Mouse (Mus musculus): ENCODE measurements at regions not wholly inside any gene's neighbourhood (a gene's known extent, or its start where the extent isn't known, plus 50 kb on each side); places are given as distances from the start of the nearest gene placed in this dataset.

DNA sequence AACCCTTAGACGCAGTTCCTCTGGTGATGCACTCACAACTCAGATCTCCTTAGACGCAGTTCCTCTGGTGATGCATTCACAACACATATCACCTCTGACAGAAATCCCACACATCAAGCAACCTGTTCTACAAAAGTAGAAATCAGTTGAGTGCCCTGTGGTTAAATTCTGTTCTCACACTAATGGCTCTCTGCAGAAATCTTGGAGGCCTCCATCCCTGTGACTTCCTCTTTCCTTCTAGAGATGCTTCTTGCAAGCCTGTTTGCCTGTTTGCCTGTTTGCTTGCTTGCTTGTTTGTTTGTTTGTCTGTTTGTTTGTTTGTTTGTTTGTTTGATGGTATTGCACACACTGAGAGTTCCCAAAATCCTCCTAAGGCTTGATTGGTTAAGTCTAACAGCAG, 175.2 kb downstream of the Kdr start:
- H3K27ac ChIP-seq (replicated peaks): no peak overlapping the region
- H3K4me1 ChIP-seq: peaks cover 19% of the 10 kb centered on the region
- H3K9me3 ChIP-seq: peaks cover 6% of the 10 kb centered on the region; the same call in 1 of the 2 replicates
- H3K4me2 ChIP-seq: no peak overlapping the region
- no peaks in the 10 kb centered on the region for H3K36me3 ChIP-seq
- H3K27me3 ChIP-seq (replicated peaks): no peaks in the 10 kb centered on the region
- ATAC-seq (ENCODE audit: extremely low read depth, insufficient number of reproducible peaks, low FRiP score, low TSS enrichment): no peak
- no peak overlapping the region for H3K4me3 ChIP-seq
- no peak overlapping the region for H3K9ac ChIP-seq
- whole genome bisulfite sequencing: 91% methylated on average over 2 of the region's 2 CpGs

DNA sequence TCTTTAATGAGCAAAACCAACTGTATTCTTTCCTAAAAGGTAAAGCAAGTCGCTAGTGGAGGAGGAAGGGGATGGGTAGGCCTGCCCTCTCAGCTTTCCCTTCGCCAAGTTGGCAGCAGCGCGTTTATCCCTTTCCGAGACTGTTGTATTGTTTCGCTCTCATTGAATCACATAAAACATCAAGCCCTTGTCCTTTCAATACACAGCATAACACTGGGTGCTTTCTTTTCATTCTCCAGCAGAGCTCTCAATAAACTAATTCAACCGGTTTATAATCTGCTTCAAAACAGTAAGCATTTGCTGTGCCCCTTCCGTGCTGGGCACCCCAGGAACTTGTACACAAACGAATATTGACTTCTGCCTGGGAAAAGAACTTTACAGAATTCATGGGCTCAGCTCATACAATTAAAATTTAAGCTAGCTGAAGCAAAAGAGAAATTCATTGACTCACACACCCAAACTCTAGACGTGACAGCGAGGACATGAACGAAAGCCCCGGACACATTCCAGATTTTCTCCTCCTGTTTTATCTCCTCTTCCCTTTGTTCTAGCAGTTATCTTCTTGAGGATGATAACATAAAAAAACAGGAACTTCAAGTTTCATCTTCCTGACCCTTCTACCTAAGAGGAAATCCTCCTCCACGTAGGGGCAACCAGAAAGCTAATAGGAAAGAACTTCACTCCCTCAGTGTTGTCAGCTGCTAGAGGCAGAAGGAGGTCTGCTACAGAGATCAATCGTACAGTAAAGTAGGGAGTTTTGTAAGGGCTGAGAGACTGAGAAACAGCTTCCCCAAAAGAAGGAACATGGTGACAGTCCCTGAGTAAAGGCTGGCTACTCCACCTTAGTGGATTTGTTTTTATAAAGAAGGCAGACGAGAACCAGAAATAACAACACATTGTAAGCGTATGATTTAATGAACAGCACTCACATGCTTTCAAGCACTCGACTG, 177.9 kb downstream of the Kdr start:
- H3K27ac ChIP-seq (replicated peaks): peak overlapping the region; percentile 34; the same call in 1 of the 2 replicates
- WGBS: 51% methylated on average over 18 of the region's 18 CpGs
- ATAC-seq (ENCODE audit: extremely low read depth, insufficient number of reproducible peaks, low FRiP score, low TSS enrichment): no peak

DNA sequence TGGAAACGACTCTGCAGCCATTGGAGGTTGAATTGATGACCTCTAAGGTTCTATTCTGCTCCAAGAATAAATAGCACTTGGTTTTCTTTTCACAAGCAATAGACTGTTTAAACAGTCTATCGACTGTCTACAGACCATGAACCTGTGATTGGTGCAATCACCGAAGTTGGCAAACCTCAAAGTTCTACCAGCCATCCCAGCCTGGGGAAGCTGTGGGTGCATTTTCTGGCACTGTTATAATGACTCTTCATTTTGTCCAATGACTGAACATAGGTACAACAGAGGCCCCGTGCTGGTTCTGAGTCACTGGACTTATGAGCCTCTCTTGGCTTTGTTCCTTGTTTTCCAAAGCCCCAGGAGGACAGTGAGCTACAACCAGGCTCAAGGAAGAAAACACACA, 178.6 kb downstream of the Kdr start:
- no peak for ATAC-seq (ENCODE audit: extremely low read depth, insufficient number of reproducible peaks, low FRiP score, low TSS enrichment)
- Histone ChIP-seq H3K9me3 (no peaks in the 10 kb centered on the region), H3K4me3 (no peak overlapping the region), H3K27ac (replicated peaks) (no peak overlapping the region), H3K9ac (no peak overlapping the region), H3K27me3 (replicated peaks) (no peaks in the 10 kb centered on the region), H3K36me3 (no peaks in the 10 kb centered on the region), H3K4me2 (no peak overlapping the region), H3K4me1 (peaks cover 15% of the 10 kb centered on the region)
- WGBS: 75% methylated on average over 4 of the region's 4 CpGs

More for the DNA sequence above, 177.9 kb downstream of the Kdr start:
- Histone ChIP-seq H3K9me3 (peaks cover 4% of the 10 kb centered on the region; the same call in 1 of the 2 replicates), H3K4me3 (no peak overlapping the region), H3K4me2 (no peak overlapping the region), H3K36me3 (no peaks in the 10 kb centered on the region), H3K4me1 (peaks cover 15% of the 10 kb centered on the region), H3K27me3 (replicated peaks) (no peaks in the 10 kb centered on the region), H3K9ac (no peak overlapping the region)

DNA sequence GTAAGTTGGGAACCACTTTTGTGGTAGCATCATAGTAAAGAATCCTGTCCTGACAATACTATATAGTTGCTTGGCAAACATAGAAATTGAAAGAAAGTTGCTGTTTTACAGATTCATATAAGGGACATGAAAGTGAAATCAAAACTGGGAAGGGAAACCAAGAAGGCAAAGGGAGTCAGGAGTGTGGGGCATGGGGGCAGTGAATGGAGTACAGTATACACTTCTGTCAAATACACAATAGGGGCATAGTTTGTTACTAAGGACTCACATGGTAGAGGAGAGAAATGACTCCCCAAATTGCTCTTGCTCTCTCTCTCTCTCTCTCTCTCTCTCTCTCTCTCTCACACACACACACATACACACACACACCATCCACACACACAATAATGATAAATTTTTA, 185.1 kb downstream of the Kdr start:
- H3K27ac ChIP-seq (replicated peaks): no peak overlapping the region
- no peak overlapping the region for H3K4me3 ChIP-seq
- ATAC-seq (ENCODE audit: extremely low read depth, insufficient number of reproducible peaks, low FRiP score, low TSS enrichment): no peak
- H3K9me3 ChIP-seq: no peaks in the 10 kb centered on the region
- no peaks in the 10 kb centered on the region for H3K27me3 ChIP-seq (replicated peaks)
- no peak overlapping the region for H3K4me2 ChIP-seq
- no peaks in the 10 kb centered on the region for H3K36me3 ChIP-seq
- no peaks in the 10 kb centered on the region for H3K4me1 ChIP-seq
- H3K9ac ChIP-seq: no peak overlapping the region

DNA sequence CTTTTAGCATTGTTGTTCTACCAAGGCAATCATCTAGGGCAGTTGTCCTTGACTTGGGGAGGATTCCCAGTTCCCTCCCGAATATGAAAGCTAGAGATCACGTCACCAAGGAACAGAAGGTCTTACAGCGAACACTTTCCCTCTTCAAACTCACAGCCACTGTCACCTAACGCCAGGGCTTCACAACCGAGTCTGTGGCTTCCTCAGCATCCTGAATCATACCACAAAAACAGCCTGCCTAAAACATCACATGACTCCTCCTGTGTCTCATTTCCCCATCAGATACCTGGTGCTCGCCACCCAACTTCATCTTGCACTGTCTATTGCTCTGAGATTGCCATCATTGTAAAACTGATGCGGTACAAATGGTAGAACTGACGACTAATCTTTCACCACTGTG, 186.5 kb downstream of the Kdr start:
- 83% methylated on average over 8 of the region's 8 CpGs for WGBS
- no peaks in the 10 kb centered on the region for H3K36me3 ChIP-seq
- no peak overlapping the region for H3K27ac ChIP-seq (replicated peaks)
- H3K9me3 ChIP-seq: no peaks in the 10 kb centered on the region
- H3K4me2 ChIP-seq: no peak overlapping the region
- no peak overlapping the region for H3K4me3 ChIP-seq
- H3K27me3 ChIP-seq (replicated peaks): no peaks in the 10 kb centered on the region
- no peak for ATAC-seq (ENCODE audit: extremely low read depth, insufficient number of reproducible peaks, low FRiP score, low TSS enrichment)
- no peaks in the 10 kb centered on the region for H3K4me1 ChIP-seq
- no peak overlapping the region for H3K9ac ChIP-seq

DNA sequence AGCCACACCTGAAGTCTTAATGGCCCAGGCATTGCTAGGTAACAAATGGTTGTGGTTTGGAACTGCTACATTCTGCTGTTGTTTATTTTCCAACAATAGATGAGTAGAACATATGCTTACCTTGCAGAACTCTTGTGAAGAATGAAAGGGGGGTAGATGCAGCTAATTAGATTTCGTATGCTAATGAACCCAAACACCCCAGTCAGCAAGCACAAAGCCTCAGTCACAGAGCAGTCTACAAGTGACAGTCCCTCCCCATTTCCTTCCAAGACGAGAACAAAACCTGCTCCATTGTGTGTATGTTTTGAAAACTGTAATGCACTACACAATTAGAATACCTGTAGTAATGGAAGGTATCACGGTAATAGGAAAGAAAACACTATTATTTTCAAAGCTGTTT, 190.2 kb downstream of the Kdr start:
- Histone ChIP-seq H3K36me3 (no peaks in the 10 kb centered on the region), H3K4me3 (no peak overlapping the region), H3K4me2 (no peak overlapping the region), H3K27me3 (replicated peaks) (no peaks in the 10 kb centered on the region), H3K4me1 (no peaks in the 10 kb centered on the region), H3K9ac (no peak overlapping the region), H3K27ac (replicated peaks) (no peak overlapping the region), H3K9me3 (no peaks in the 10 kb centered on the region)
- 68% methylated on average over 3 of the region's 3 CpGs for WGBS
- ATAC-seq (ENCODE audit: extremely low read depth, insufficient number of reproducible peaks, low FRiP score, low TSS enrichment): no peak

DNA sequence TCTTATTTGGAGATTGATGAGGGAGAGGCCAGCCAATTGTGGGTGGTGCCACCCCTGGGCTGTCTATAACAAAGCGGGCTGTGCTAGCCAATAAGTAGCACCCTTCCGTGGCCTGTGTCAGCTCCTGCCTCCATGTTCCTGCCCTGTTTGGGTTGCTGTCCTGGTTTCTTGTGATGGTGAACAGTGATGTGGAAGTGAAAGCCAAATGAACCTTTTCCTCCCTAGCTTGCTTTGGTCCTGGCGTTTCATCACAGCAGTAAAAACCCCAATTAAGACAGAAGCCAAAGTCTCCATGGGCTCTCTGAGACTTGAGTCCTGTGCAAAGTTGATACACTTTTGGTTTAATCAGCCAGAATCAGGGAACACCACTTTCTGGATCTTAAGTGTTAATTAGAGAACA, 192.1 kb downstream of the Kdr start:
- H3K27ac ChIP-seq (replicated peaks): no peak overlapping the region
- no peak for ATAC-seq (ENCODE audit: extremely low read depth, insufficient number of reproducible peaks, low FRiP score, low TSS enrichment)
- H3K9me3 ChIP-seq: no peaks in the 10 kb centered on the region
- H3K4me1 ChIP-seq: no peaks in the 10 kb centered on the region
- WGBS: 92% methylated on average over 3 of the region's 3 CpGs
- H3K36me3 ChIP-seq: no peaks in the 10 kb centered on the region
- H3K4me3 ChIP-seq: no peak overlapping the region
- no peaks in the 10 kb centered on the region for H3K27me3 ChIP-seq (replicated peaks)
- no peak overlapping the region for H3K9ac ChIP-seq
- H3K4me2 ChIP-seq: no peak overlapping the region

DNA sequence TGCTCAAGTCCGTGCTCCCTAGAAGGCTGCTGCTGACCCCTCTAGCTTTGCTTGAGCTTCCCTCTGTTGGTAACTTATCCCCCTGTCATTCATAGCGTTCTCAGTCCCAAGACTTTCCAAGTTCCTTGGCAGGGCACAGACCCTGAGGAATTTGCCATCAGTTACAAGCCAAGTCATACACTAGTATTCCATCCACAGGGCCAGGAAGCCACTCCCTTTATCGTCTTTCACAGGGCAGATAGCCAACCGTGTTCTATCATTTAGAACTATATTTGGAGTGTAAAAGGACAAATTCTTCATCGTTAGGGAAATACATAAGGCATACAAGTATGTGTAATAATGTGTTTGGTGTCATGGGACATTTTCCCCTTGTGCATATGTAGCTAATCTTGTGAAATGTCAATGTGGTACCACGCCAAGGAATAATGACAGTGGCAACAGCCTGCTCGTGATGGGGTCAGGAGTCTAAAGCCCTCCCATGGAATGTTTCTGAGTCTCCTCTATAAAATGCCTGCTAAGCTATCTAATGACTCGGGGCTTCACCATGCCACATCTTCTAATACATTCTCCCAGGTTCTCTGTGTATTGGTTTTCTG, 193.2 kb downstream of the Kdr start:
- Histone ChIP-seq H3K4me2 (no peak overlapping the region), H3K36me3 (no peaks in the 10 kb centered on the region), H3K9ac (no peak overlapping the region), H3K4me1 (no peaks in the 10 kb centered on the region), H3K27me3 (replicated peaks) (no peaks in the 10 kb centered on the region), H3K4me3 (no peak overlapping the region), H3K27ac (replicated peaks) (no peak overlapping the region), H3K9me3 (no peaks in the 10 kb centered on the region)
- no peak for ATAC-seq (ENCODE audit: extremely low read depth, insufficient number of reproducible peaks, low FRiP score, low TSS enrichment)
- whole genome bisulfite sequencing: 54% methylated on average over 8 of the region's 8 CpGs

DNA sequence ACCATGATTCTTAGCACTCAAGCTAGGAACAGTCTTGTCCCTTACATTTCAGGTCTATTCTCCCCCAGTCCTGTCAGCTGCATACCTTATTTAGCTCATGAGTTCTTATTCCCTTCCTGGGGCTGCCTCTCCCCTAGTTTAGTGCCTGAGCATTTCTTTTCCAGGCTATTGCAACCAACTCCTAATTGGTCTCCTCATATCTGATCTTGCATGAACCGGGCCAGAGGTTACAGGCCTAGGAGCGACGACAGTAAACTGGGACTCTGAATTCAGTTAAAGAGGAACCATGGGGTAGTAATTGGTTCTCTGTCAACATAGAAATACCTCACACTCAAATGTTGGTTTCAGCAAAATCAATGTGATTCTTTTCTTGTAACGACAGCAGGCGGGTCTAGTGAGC, 195.9 kb downstream of the Kit start:
- 72% methylated on average over 5 of the region's 5 CpGs for WGBS
- Histone ChIP-seq H3K27me3 (replicated peaks) (peaks cover 37% of the 10 kb centered on the region), H3K4me2 (no peak overlapping the region), H3K36me3 (no peaks in the 10 kb centered on the region), H3K4me1 (no peaks in the 10 kb centered on the region), H3K27ac (replicated peaks) (no peak overlapping the region), H3K9ac (no peak overlapping the region), H3K9me3 (no peaks in the 10 kb centered on the region; the same call in 1 of the 2 replicates), H3K4me3 (no peak overlapping the region)
- ATAC-seq (ENCODE audit: extremely low read depth, insufficient number of reproducible peaks, low FRiP score, low TSS enrichment): no peak

DNA sequence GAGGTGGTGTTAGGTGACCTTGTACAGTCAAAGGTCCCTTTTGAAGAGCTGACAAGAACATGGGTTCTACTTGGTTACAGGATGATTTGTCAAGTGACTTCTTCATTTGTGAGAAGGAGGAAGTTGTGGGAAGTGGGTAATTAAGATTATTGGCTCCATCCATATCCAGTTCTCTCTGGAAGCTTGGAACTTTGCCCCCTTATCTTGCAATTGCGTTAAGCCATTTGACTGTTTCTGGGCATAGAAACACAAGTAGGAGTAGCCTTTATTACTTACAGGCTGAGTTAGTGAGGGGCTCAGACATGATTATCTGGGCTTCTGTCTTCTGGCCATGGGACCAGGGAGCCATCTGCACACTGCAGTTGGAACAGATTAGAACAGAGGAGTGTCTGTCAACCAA, 192.5 kb downstream of the Kit start:
- Histone ChIP-seq H3K36me3 (no peaks in the 10 kb centered on the region), H3K9ac (no peak overlapping the region), H3K4me1 (peaks cover 12% of the 10 kb centered on the region), H3K4me2 (no peak overlapping the region), H3K9me3 (no peaks in the 10 kb centered on the region), H3K4me3 (no peak overlapping the region), H3K27me3 (replicated peaks) (peaks cover 56% of the 10 kb centered on the region), H3K27ac (replicated peaks) (no peak overlapping the region)
- 33% methylated on average over 1 of the region's 1 CpGs for WGBS
- no peak for ATAC-seq (ENCODE audit: extremely low read depth, insufficient number of reproducible peaks, low FRiP score, low TSS enrichment)

DNA sequence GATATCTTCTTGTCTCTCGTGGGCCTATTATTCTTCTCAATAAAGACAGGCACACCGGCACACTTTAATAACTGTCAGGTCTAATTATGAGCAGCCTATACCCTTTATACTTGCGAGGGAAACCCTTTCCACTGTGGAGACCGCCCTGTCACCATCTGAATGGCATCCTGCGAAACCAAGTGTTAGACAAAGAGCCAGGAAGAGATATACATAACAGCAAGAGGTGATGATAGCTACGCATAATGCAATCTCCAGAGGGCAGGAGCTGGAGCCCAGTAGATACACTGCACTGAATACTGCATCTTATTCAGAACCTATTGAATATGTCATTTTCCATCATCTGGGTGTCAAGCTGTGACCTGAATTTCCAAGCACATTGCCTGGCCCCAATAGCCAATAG, 187.7 kb downstream of the Kit start:
- H3K27me3 ChIP-seq (replicated peaks): peaks cover 41% of the 10 kb centered on the region
- H3K4me2 ChIP-seq: peak overlapping the region; percentile 58
- H3K4me1 ChIP-seq: peaks cover 32% of the 10 kb centered on the region
- no peaks in the 10 kb centered on the region for H3K9me3 ChIP-seq
- no peaks in the 10 kb centered on the region for H3K36me3 ChIP-seq
- WGBS: 13% methylated on average over 6 of the region's 6 CpGs
- no peak overlapping the region for H3K9ac ChIP-seq
- H3K4me3 ChIP-seq: no peak overlapping the region; the same call in 1 of the 2 replicates
- no peak for ATAC-seq (ENCODE audit: extremely low read depth, insufficient number of reproducible peaks, low FRiP score, low TSS enrichment)
- peak overlapping the region; percentile 58 for H3K27ac ChIP-seq (replicated peaks)

Measured in heart, embryonic 13.5 days (tissue).